Mouse (Mus musculus) stomach, postnatal 0 days (tissue): ENCODE measurements around the gene Glra3. TPM values are rescaled to one million over a fixed set of nuclear protein-coding genes. Genes with fewer than 3 reads are reported as not detected.

Source experiments
- ATAC-seq: fragments of 200-750 bp; cut with Nextera tagmentation; 2 replicates; pipeline ENCODE4 v1.8.0; 2017; ENCODE audit not compliant: low FRiP score, low TSS enrichment
- DNase-seq: peaks from one replicate; pipeline ENCODE4 v3.0.0-alpha.2; 2016; ENCODE audit warnings: low spot score
- H3K27ac ChIP-seq: fragments of 300-500 bp; sonication (generic); replicated peaks from 2 replicates; pipeline ENCODE4 v1.5.1; 2014; ENCODE audit warnings: mild to moderate bottlenecking, control low read depth
- H3K27me3 ChIP-seq: fragments of 300-500 bp; sonication (generic); 2 replicates; pipeline ENCODE4 v1.6.1; 2014; ENCODE audit warnings: low read length; ENCODE audit not compliant: control insufficient read depth, insufficient read depth
- H3K36me3 ChIP-seq: fragments of 300-500 bp; sonication (generic); 2 replicates; pipeline ENCODE4 v1.6.1; 2014; ENCODE audit warnings: low read length, mixed read lengths; ENCODE audit not compliant: control insufficient read depth, insufficient read depth
- H3K4me1 ChIP-seq: fragments of 300-500 bp; sonication (generic); replicated peaks from 2 replicates; pipeline ENCODE4 v1.6.1; 2014; ENCODE audit warnings: antibody characterized with exemption; ENCODE audit not compliant: control insufficient read depth, insufficient read depth
- H3K4me2 ChIP-seq: fragments of 300-500 bp; sonication (generic); replicated peaks from 2 replicates; pipeline ENCODE4 v1.6.1; 2014; ENCODE audit warnings: low read depth, mild to moderate bottlenecking, control low read depth, moderate library complexity
- H3K4me3 ChIP-seq: fragments of 300-500 bp; sonication (generic); 2 replicates; pipeline ENCODE4 v1.5.1; 2014; ENCODE audit warnings: low read depth, low read length, control low read depth
- H3K9ac ChIP-seq: fragments of 300-500 bp; sonication (generic); 2 replicates; pipeline ENCODE4 v1.6.1; 2014; ENCODE audit warnings: mild to moderate bottlenecking, low read length, control low read depth, mixed read lengths
- H3K9me3 ChIP-seq: fragments of 300-500 bp; sonication (generic); 2 replicates; pipeline ENCODE4 v1.6.1; 2016; ENCODE audit warnings: low read length; ENCODE audit not compliant: control insufficient read depth
- CTCF ChIP-seq: IDR thresholded peaks from 2 replicates; pipeline ENCODE4 v1.5.1; 2016; ENCODE audit warnings: antibody characterized with exemption, low read depth, mild to moderate bottlenecking, moderate library complexity
- EP300 ChIP-seq: optimal IDR thresholded peaks from 2 replicates; pipeline ENCODE3; 2016; ENCODE audit warnings: antibody characterized with exemption
- WGBS: fragments of 180-500 bp; shearing (Covaris S2); extraction: QIAGEN DNeasy Blood & Tissue Kit; methylation state at CpG from one replicate; pipeline ENCODE4 v1.1.7; 2014; 5-methylcytosine and 5-hydroxymethylcytosine counted together
- polyA plus RNA-seq: library from polyadenylated mRNA; unstranded; fragments of >200 nt; fragmentation: Nextera tagmentation; extraction: Ambion mirVana; gene quantifications from 2 replicates; pipeline ENCODE4 v1.2.1, GENCODE M21; 2015

Glra3 gene
- polyA plus RNA-seq: not detected in 2 replicates

- 17% methylated on average over 11 of the region's 11 CpGs for WGBS
- DNase-seq: peak; percentile 12
These were observed at the start of gene Glra3 for GRCm38 (mm10) chr8:55939870-55940525. Gene Glra3, plus strand, starts transcription at chr8:55940460.

GRCm38 (mm10) chr8:55906848-55907247 lies 33.4 kb upstream of the Glra3 start, which contains the start of gene Adam29:
Gene Adam29, minus strand, starts transcription at chr8:55906948.
- Histone ChIP-seq H3K9me3 (no peaks in the 10 kb centered on the region), H3K4me3 (no peak within 1 kb of the TSS), H3K9ac (no peak within 1 kb of the TSS), H3K27me3 (no peaks in the 10 kb centered on the region), H3K36me3 (no peaks in the 10 kb centered on the region), H3K4me1 (no peaks in the 10 kb centered on the region), H3K27ac (no peak within 1 kb of the TSS), H3K4me2 (no peak within 1 kb of the TSS)
- DNase-seq: no peak
- 68% methylated on average over 1 of the region's 1 CpGs for WGBS
- no peak for ATAC-seq
- no peak for TF ChIP-seq EP300
- TF ChIP-seq CTCF: no peak

More at GRCm38 (mm10) chr8:55939870-55940525, at the start of gene Glra3:
- Histone ChIP-seq H3K36me3 (no peaks in the 10 kb centered on the region), H3K4me2 (no peak within 1 kb of the TSS), H3K27ac (no peak within 1 kb of the TSS), H3K9me3 (no peaks in the 10 kb centered on the region), H3K4me3 (no peak within 1 kb of the TSS), H3K9ac (no peak within 1 kb of the TSS), H3K4me1 (no peaks in the 10 kb centered on the region), H3K27me3 (no peaks in the 10 kb centered on the region)
- no peak for ATAC-seq
- TF ChIP-seq CTCF: no peak
- TF ChIP-seq EP300: no peak

GRCm38 (mm10) chr8:55940526-55940880 lies 243 bp downstream of the Glra3 start:
- Histone ChIP-seq H3K4me2 (no peak overlapping the region), H3K9ac (no peak overlapping the region), H3K4me3 (no peak overlapping the region), H3K27me3 (no peaks in the 10 kb centered on the region), H3K27ac (no peak overlapping the region), H3K36me3 (no peaks in the 10 kb centered on the region), H3K9me3 (no peaks in the 10 kb centered on the region), H3K4me1 (no peaks in the 10 kb centered on the region)
- DNase-seq (peak; percentile 29), ATAC-seq (no peak; the same call in 1 of the 2 replicates)
- TF ChIP-seq CTCF (no peak), EP300 (no peak)
- 0% methylated on average over 8 of the region's 8 CpGs for WGBS

GRCm38 (mm10) chr8:55964759-55965320 lies 24.6 kb downstream of the Glra3 start:
- H3K4me3 ChIP-seq: no peak overlapping the region
- DNase-seq: no peak
- H3K27ac ChIP-seq: no peak overlapping the region
- H3K9ac ChIP-seq: no peak overlapping the region
- H3K4me1 ChIP-seq: no peaks in the 10 kb centered on the region
- no peak overlapping the region for H3K4me2 ChIP-seq
- H3K27me3 ChIP-seq: no peaks in the 10 kb centered on the region
- H3K36me3 ChIP-seq: no peaks in the 10 kb centered on the region
- no peak for ATAC-seq
- 82% methylated on average over 3 of the region's 3 CpGs for WGBS
- no peaks in the 10 kb centered on the region for H3K9me3 ChIP-seq
- TF ChIP-seq CTCF (no peak), EP300 (no peak)

- no peaks in the 10 kb centered on the region for H3K9me3 ChIP-seq
- H3K4me1 ChIP-seq: no peaks in the 10 kb centered on the region
- no peak for ATAC-seq
- H3K9ac ChIP-seq: no peak overlapping the region
- H3K4me2 ChIP-seq: no peak overlapping the region
- 54% methylated on average over 3 of the region's 3 CpGs for WGBS
- no peaks in the 10 kb centered on the region for H3K27me3 ChIP-seq
- H3K27ac ChIP-seq: no peak overlapping the region
- DNase-seq: no peak
- H3K36me3 ChIP-seq: no peaks in the 10 kb centered on the region
- no peak overlapping the region for H3K4me3 ChIP-seq
- TF ChIP-seq CTCF (no peak), EP300 (no peak)
These were observed 57.6 kb downstream of the Glra3 start for GRCm38 (mm10) chr8:55997859-55998258.

DNA sequence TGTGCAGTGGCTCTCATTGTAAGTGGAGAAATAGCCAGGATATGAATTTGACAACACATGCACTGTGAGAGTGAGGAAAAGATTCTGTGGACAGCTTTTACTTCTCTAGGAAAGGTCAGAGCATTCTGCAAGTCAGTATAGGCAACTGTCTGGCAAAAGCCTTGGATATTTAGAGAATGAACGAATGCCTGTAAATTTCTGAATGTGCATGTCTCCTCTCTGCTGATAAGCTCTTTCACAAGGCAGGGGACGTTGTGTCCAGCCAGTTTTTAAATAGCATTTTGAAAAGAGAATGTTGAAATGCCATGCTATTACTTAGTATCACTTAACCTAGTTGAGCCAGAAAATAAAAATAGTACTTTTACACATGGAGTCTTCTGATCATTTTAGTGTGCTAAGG lies 114.1 kb downstream of the Glra3 start:
- DNase-seq (no peak), ATAC-seq (no peak)
- Histone ChIP-seq H3K27ac (no peak overlapping the region), H3K27me3 (no peaks in the 10 kb centered on the region), H3K36me3 (no peaks in the 10 kb centered on the region), H3K4me1 (no peaks in the 10 kb centered on the region), H3K9me3 (no peaks in the 10 kb centered on the region), H3K4me3 (no peak overlapping the region), H3K4me2 (no peak overlapping the region), H3K9ac (no peak overlapping the region)
- 53% methylated on average over 2 of the region's 2 CpGs for WGBS
- TF ChIP-seq EP300 (no peak), CTCF (no peak)
